Mouse (Mus musculus) cerebellum, postnatal 25 days (tissue): Measurements from ENCODE around the gene Fbxo34.
"Not testable (repeated sequence)": the region's sequence is repeated elsewhere in the genome, so short reads cannot be mapped to it uniquely, and the experiment has no call there.

Experiments
- DNase-seq, 2 experiments: peaks; one replicate each; pipeline ENCODE4 v3.0.0; 2021; ENCODE audit warnings: mixed read lengths in 2 of 2

Gene Fbxo34

DNA sequence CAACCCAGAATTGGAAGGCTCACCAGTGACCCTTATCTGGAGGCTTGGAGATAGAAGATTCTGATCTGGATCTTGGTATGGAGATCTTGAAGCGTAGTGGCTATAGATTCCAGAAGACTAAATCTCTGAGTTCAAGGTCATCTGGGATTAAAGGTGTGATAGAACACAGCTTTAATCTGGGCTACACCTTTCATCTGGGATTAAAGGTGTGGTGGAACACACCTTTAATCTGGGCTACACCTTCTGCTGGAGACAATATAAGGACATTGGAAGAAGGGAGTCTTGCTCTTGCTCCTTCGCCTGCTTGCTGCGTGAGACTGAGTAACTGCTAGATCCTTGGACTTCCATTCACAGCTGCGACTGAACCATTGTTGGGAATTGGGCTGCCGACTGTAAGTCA, at the start of gene Fbxo34:
TSS of gene Fbxo34 (plus strand) at position 301 of the 400 bp plus-strand sequence.
- DNase-seq: not testable (repeated sequence)

DNA sequence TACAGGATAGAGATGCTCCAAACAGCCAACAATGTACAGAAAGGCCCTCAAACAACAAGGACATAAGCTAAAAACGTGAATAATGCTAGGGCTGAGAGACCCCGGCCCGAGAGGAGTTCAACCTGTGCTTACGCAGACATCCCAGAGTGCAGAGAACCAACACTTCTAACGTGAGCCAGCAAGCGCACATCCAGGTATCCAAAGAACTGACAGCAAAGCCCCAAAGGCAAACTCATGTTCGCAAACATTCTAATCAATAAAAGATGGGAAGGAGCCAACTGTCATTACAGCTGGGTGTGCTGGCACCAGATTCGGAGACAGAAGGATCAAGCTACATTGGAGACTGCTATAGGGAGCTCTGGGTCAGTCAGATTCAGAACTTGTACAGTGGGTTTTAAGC, 47.5 kb upstream of the Fbxo34 start:
- DNase-seq: no peak

- no peak for DNase-seq
Observed at GRCm38 (mm10) chr14:47406000-47406399, 44.2 kb upstream of the Fbxo34 start.

GRCm38 (mm10) chr14:47417346-47417745, 32.9 kb upstream of the Fbxo34 start:
- no peak for DNase-seq

DNA sequence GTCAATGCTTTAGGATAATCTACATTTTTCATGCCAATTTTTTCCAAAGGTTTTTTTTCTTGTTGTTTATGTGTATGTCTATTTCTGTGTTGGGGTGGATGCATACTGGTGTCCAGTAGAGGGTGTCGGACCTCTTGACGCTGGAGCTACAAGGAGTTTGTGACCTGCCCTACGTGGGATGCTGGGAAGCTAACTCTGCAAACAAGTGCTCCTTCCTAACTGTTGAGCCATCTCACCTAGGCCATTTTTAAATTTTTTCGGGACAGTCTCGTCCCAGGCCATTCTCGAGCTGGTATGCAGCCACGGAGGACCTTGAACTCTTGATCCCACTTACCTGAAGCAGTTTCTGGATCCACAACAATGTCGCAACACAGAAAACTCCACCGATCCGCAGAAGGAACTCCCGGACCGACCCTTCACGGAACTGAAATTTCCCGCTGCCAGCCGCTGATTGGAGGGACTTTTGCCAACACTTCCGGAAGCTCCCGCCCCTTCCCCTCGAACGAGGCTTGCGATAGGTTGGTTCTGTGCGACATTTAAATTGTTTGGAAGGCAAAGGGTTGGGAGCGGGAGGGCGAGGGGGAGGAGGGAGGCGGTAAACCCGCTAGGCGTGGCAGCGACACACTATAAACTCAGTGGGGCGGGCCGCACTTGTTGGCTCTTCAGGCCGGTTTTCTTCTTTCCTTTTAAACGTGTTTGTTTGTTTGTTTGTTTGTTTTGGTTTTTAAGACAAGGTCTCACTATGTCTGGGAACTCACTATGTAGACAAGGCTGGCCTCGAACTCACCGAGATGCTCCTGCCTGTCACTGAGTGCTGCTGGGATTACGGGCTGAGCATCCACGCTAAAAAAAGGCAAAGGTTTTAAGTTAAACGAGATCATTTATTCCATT, 32.2 kb upstream of the Fbxo34 start, which contains the start of gene Dlgap5:
TSS of gene Dlgap5 (minus strand) at position 633 of the 891 bp plus-strand sequence.
- DNase-seq: peak; percentile 91 to 93

GRCm38 (mm10) chr14:47418666-47418991, 31.6 kb upstream of the Fbxo34 start:
- no peak for DNase-seq

GRCm38 (mm10) chr14:47419034-47419625, 31.1 kb upstream of the Fbxo34 start:
- DNase-seq: no peak

- no peak for DNase-seq
Observed at GRCm38 (mm10) chr14:47419723-47420276, 30.4 kb upstream of the Fbxo34 start.

DNA sequence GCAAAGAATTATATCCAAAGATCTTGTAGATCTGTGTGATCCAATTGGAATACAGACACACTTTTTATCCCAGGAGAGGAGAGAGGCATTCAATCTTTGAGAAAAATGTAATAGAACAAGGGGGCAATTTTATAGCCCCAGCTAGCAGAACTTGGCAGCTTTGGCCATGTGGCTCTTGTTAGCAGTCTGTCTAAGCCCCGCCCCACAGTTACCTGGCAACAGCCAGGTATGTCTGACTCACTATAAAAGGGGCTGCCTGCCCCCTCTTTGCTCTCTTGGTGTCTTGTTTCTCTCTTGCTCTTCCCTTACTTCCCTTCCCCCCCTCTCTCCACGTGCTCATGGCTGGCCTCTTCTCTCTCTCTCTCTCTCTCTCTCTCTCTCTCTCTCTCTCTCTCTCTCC, 28.6 kb upstream of the Fbxo34 start:
- no peak for DNase-seq

- DNase-seq: no peak
Observed at GRCm38 (mm10) chr14:47422466-47422865, 27.8 kb upstream of the Fbxo34 start.

DNA sequence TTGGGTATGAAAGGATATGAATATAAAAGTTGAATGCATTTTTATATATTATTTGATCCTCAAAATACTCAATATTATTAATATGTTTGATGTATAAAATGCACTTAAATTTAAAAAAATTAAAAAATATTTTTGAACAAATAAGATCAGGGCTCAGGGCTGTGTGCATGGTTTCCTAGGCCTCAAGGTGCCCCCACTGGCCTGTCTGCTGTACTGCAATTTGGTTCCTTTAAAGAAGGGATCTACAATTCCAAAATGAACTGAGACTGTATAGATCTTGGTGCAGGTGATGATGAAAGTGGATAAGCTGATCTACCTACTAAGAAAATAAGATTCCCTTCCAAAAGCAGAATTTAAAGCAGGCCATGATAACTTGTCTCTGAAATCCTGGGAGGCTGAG, 17.2 kb upstream of the Fbxo34 start:
- DNase-seq: peak in 1 of 2 experiments; percentile 16

DNA sequence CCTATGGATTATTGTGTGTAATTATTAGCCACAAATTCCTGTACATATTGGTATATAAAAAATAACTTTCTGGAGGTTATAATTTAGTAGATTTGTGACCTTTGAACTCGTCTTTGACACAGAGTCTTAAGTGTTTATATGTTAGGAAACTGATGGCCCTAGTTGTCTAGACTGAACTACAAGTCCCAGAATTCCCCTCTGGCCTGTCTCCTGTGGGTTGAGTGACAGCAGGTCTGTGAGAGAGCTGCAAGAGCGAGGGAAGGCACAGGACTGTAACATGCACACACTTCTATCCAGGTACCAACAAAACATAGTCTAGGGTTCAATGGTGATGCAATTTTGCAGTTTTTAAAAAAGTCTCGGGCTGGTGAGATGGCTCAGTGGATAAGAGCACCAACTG, 11.3 kb upstream of the Fbxo34 start:
- no peak for DNase-seq

DNA sequence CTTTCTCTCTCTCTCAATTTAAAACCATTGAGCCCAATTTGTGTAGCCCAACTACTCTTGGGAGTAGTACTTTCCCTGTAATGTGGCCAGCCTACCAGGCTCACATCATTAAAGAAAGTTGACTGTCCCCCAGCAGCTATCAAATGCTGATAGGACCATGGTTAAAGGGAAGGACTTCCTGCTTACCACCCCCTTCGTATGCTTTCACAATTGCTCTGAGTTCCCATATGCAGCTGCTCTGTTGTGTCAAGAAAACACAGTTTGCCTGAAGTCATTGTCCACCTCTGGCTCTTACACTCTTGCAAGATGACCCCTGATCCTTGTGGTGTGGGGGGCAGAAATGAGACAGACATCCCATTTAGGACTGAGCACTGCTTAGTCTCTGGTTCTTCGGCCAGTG, 5.3 kb upstream of the Fbxo34 start:
- DNase-seq: no peak

DNA sequence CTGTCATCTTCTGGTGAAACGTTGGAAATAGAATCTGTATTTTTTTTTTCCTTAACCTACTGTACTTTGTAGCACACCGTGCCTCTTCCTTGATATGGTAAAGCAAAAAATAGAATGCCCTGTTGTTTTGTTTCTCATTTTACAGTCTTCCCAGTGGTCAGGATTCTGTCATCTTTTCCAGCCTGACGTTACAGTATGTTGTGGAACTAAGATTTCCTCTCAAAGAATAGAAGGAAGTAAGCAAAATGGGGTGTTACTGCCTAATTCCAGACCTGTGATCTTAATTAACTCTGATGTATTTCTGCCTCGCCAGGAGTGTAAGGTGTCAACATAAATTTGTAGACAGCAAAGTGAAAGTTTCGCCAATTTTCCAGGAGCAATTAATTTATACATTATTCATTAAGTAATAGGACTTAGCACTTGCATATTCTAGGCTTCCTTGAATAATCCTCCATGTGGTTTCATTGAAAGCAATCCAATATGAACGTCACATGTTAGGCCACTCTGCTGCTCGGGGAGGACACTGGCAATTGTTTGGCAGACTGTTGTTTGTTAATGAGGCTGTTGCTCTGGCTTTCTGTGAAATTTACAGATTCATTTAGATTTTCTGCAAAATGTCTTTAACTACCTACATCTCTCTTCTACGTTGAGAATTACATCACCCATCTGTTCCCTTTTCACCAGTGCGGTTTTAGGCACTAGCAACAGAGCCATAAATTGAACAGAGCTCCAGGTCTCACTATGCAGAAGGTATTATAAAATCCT, 4.7 kb upstream of the Fbxo34 start:
- DNase-seq: no peak

DNA sequence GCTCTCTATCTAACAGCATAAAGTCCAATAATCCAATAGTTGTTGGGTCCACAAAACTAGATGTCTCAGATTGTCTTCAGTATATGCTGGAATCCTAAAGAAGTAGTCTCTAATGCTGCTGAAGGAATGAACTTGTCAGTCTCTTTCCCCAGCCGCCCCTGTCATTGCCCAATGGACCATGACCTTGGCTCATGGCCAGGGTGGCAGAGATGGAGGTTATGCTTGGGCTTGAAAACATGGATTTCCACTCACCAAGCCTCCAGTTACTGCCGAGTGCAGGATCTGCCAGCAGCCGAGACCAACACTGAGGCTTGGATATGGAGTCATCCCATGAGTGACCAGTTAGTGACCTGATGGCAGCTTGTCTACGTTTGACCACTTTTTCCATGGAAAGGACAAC, 9.3 kb downstream of the Fbxo34 start:
- peak in 1 of 2 experiments; percentile 9 for DNase-seq

GRCm38 (mm10) chr14:47461997-47462396, 11.8 kb downstream of the Fbxo34 start:
- DNase-seq: no peak

- DNase-seq: no peak
Observed at GRCm38 (mm10) chr14:47462453-47462852, 12.2 kb downstream of the Fbxo34 start.

DNA sequence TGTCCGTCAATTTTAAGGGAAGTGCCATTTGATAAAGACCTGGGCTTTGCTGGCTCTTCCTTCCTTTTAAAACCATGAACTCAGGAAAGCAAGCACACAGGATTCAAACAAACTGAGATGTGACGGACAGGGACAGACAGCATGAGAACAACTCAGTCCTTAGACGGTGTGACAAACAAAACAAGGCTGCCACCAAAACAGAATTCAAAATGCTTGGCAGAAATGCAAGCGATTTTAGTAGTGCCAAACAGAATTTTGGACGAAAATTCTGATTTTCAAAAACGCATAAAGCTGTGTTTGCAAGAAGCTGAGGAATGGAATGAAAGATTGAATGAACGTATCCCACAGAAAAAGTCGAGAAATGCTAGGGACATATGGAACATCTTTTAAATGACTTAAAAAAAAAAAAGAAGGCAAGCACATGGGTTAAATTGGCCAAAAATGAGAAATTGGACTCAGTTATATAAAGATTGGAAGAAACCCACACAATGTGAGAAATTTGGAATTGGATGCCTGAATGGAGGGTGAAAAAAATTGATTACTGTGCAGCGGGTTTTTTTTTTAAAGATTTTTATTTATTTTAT, 12.7 kb downstream of the Fbxo34 start:
- DNase-seq: no peak

- DNase-seq: no peak
Observed at GRCm38 (mm10) chr14:47464426-47464825, 14.2 kb downstream of the Fbxo34 start.

GRCm38 (mm10) chr14:47465468-47466175, 15.4 kb downstream of the Fbxo34 start:
- DNase-seq: no peak

GRCm38 (mm10) chr14:47472359-47472742, 22.1 kb downstream of the Fbxo34 start:
- DNase-seq: peak; percentile 97 to 98
